Mouse (Mus musculus): ENCODE measurements at regions not wholly inside any gene's neighbourhood (a gene's known extent, or its start where the extent isn't known, plus 50 kb on each side); places are given as distances from the start of the nearest gene placed in this dataset.
A peak's percentile ranks its signal among the peaks of the same experiment; 100 is the strongest.

GRCm38 (mm10) chr2:146633329-146634070 lies 121.4 kb upstream of the Ralgapa2 start:
- ATAC-seq = no peak; the same call in 1 of the 2 replicates

GRCm38 (mm10) chr2:146637573-146637972 lies 125.4 kb upstream of the Ralgapa2 start:
- no peaks in the 10 kb centered on the region for H3K4me1 ChIP-seq (ENCODE audit: insufficient read depth, low read depth, low read length)
- no peak overlapping the region for H3K9ac ChIP-seq (replicated peaks; ENCODE audit: low read depth)
- H3K27ac ChIP-seq (ENCODE audit: low read length) = no peak overlapping the region
- WGBS = 50% methylated on average over 5 of the region's 5 CpGs
- H3K4me3 ChIP-seq (ENCODE audit: low read depth, low read length) = no peak overlapping the region
- H3K36me3 ChIP-seq (ENCODE audit: insufficient read depth, low read length) = no peaks in the 10 kb centered on the region
- TF ChIP-seq EP300 (IDR thresholded peaks at IDR 0.05) (no peak), CTCF (IDR thresholded peaks at IDR 0.05) (peak; percentile 22; the same call in 1 of the 2 replicates)
- no peak overlapping the region for H3K4me2 ChIP-seq (replicated peaks; ENCODE audit: low read depth, low read length)
- ATAC-seq (no peak), DNase-seq (ENCODE audit: low spot score) (no peak)
- no peaks in the 10 kb centered on the region for H3K27me3 ChIP-seq (replicated peaks; ENCODE audit: insufficient read depth, low read length)
- no peaks in the 10 kb centered on the region for H3K9me3 ChIP-seq (ENCODE audit: low read length)

More at GRCm38 (mm10) chr2:146633329-146634070, 121.4 kb upstream of the Ralgapa2 start:
- Histone ChIP-seq H3K9ac (replicated peaks; ENCODE audit: low read depth) (no peak overlapping the region), H3K9me3 (ENCODE audit: low read length) (no peaks in the 10 kb centered on the region), H3K36me3 (ENCODE audit: insufficient read depth, low read length) (no peaks in the 10 kb centered on the region), H3K4me2 (replicated peaks; ENCODE audit: low read depth, low read length) (no peak overlapping the region), H3K27me3 (replicated peaks; ENCODE audit: insufficient read depth, low read length) (no peaks in the 10 kb centered on the region), H3K27ac (ENCODE audit: low read length) (no peak overlapping the region), H3K4me1 (ENCODE audit: insufficient read depth, low read depth, low read length) (no peaks in the 10 kb centered on the region), H3K4me3 (ENCODE audit: low read depth, low read length) (no peak overlapping the region)
- TF ChIP-seq EP300 (IDR thresholded peaks at IDR 0.05) (no peak), CTCF (IDR thresholded peaks at IDR 0.05) (peak; percentile 82)
- WGBS = 48% methylated on average over 16 of the region's 16 CpGs
- DNase-seq (ENCODE audit: low spot score) = peak; percentile 79

GRCm38 (mm10) chr2:146646237-146646972 lies 134.3 kb upstream of the Ralgapa2 start:
- no peak for ATAC-seq
- Histone ChIP-seq H3K9me3 (ENCODE audit: low read length) (no peaks in the 10 kb centered on the region), H3K4me2 (replicated peaks; ENCODE audit: low read depth, low read length) (no peak overlapping the region), H3K9ac (replicated peaks; ENCODE audit: low read depth) (no peak overlapping the region), H3K36me3 (ENCODE audit: insufficient read depth, low read length) (no peaks in the 10 kb centered on the region), H3K27me3 (replicated peaks; ENCODE audit: insufficient read depth, low read length) (no peaks in the 10 kb centered on the region), H3K4me1 (ENCODE audit: insufficient read depth, low read depth, low read length) (no peaks in the 10 kb centered on the region), H3K4me3 (ENCODE audit: low read depth, low read length) (no peak overlapping the region), H3K27ac (ENCODE audit: low read length) (no peak overlapping the region)
- TF ChIP-seq EP300 (IDR thresholded peaks at IDR 0.05) (no peak), CTCF (IDR thresholded peaks at IDR 0.05) (no peak)
- 53% methylated on average over 16 of the region's 16 CpGs for WGBS
- DNase-seq (ENCODE audit: low spot score) = no peak

- Histone ChIP-seq H3K9me3 (ENCODE audit: low read length) (no peaks in the 10 kb centered on the region), H3K36me3 (ENCODE audit: insufficient read depth, low read length) (no peaks in the 10 kb centered on the region), H3K9ac (replicated peaks; ENCODE audit: low read depth) (no peak overlapping the region), H3K4me2 (replicated peaks; ENCODE audit: low read depth, low read length) (no peak overlapping the region), H3K27me3 (replicated peaks; ENCODE audit: insufficient read depth, low read length) (no peaks in the 10 kb centered on the region), H3K4me1 (ENCODE audit: insufficient read depth, low read depth, low read length) (no peaks in the 10 kb centered on the region), H3K27ac (ENCODE audit: low read length) (no peak overlapping the region), H3K4me3 (ENCODE audit: low read depth, low read length) (no peak overlapping the region)
- no peak for ATAC-seq
- no peak for TF ChIP-seq EP300 (IDR thresholded peaks at IDR 0.05)
- no peak for TF ChIP-seq CTCF (IDR thresholded peaks at IDR 0.05)
- WGBS = 90% methylated on average over 2 of the region's 2 CpGs
- no peak for DNase-seq (ENCODE audit: low spot score)
Measured at GRCm38 (mm10) chr2:146646973-146647282, 134.8 kb upstream of the Ralgapa2 start.

GRCm38 (mm10) chr2:146661346-146661745 lies 149.2 kb upstream of the Ralgapa2 start:
- Histone ChIP-seq H3K27ac (ENCODE audit: low read length) (no peak overlapping the region), H3K4me1 (ENCODE audit: insufficient read depth, low read depth, low read length) (no peaks in the 10 kb centered on the region), H3K4me3 (ENCODE audit: low read depth, low read length) (no peak overlapping the region), H3K4me2 (replicated peaks; ENCODE audit: low read depth, low read length) (no peak overlapping the region), H3K9ac (replicated peaks; ENCODE audit: low read depth) (no peak overlapping the region), H3K36me3 (ENCODE audit: insufficient read depth, low read length) (no peaks in the 10 kb centered on the region), H3K9me3 (ENCODE audit: low read length) (no peaks in the 10 kb centered on the region), H3K27me3 (replicated peaks; ENCODE audit: insufficient read depth, low read length) (no peaks in the 10 kb centered on the region)
- no peak for TF ChIP-seq CTCF (IDR thresholded peaks at IDR 0.05)
- TF ChIP-seq EP300 (IDR thresholded peaks at IDR 0.05) = no peak
- ATAC-seq (no peak), DNase-seq (ENCODE audit: low spot score) (no peak)
- WGBS = 65% methylated on average over 3 of the region's 3 CpGs

- no peak for TF ChIP-seq EP300 (IDR thresholded peaks at IDR 0.05)
- no peak for TF ChIP-seq CTCF (IDR thresholded peaks at IDR 0.05)
- WGBS = 73% methylated on average over 2 of the region's 2 CpGs
Measured at GRCm38 (mm10) chr2:146672761-146673160, 160.6 kb upstream of the Ralgapa2 start.

More at GRCm38 (mm10) chr2:146672761-146673160, 160.6 kb upstream of the Ralgapa2 start:
- DNase-seq (ENCODE audit: low spot score) = no peak
- ATAC-seq = no peak
- no peak overlapping the region for H3K4me2 ChIP-seq (replicated peaks; ENCODE audit: low read depth, low read length)
- no peaks in the 10 kb centered on the region for H3K9me3 ChIP-seq (ENCODE audit: low read length)
- no peak overlapping the region for H3K27ac ChIP-seq (ENCODE audit: low read length)
- no peak overlapping the region for H3K4me3 ChIP-seq (ENCODE audit: low read depth, low read length)
- H3K27me3 ChIP-seq (replicated peaks; ENCODE audit: insufficient read depth, low read length) = no peaks in the 10 kb centered on the region
- H3K36me3 ChIP-seq (ENCODE audit: insufficient read depth, low read length) = no peaks in the 10 kb centered on the region
- H3K9ac ChIP-seq (replicated peaks; ENCODE audit: low read depth) = no peak overlapping the region
- no peaks in the 10 kb centered on the region for H3K4me1 ChIP-seq (ENCODE audit: insufficient read depth, low read depth, low read length)

Measured in lung, postnatal 0 days (tissue).